Mouse (Mus musculus): ENCODE measurements around the gene Fbxo46.

DNA sequence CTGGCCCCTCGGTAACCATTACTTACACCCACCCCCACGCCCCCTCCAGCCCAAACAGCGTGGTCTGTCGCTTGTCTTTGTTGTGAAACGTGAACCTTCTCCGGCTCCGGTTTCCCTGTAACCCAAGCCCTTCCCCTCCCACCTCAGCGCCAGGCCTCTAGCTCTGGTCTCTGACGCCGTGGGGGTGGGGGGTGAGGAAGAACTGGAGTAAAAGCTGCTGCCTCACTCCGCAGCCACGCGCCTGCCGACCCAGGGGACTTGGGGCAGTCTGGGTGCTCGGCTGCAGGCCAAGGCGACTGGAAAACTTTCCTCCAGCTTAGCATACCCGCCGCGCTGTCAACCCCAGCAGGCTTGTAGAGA, 23.9 kb upstream of the Fbxo46 start:
- no peak for TF ChIP-seq CTCF (IDR thresholded peaks at IDR 0.05; ENCODE audit: low read depth)
- no peak for TF ChIP-seq EP300 (IDR thresholded peaks at IDR 0.05; ENCODE audit: low read depth)
